Mouse (Mus musculus) bone marrow, adult 2 months (tissue): Measurements from ENCODE around the gene Ube3c.

ENCODE experiments used
- CTCF ChIP-seq: fragments of 200-500 bp; IDR thresholded peaks from 2 replicates; pipeline ENCODE4 v1.5.1; 2011; ENCODE audit warnings: low read length, control low read depth; ENCODE audit not compliant: control insufficient read depth, insufficient read depth
- POLR2A ChIP-seq: fragments of 200-500 bp; IDR thresholded peaks from 2 replicates; pipeline ENCODE4 v1.6.1; 2011; ENCODE audit warnings: low read depth, mild to moderate bottlenecking, control low read depth, low read length, borderline replicate concordance; ENCODE audit not compliant: control insufficient read depth

DNA sequence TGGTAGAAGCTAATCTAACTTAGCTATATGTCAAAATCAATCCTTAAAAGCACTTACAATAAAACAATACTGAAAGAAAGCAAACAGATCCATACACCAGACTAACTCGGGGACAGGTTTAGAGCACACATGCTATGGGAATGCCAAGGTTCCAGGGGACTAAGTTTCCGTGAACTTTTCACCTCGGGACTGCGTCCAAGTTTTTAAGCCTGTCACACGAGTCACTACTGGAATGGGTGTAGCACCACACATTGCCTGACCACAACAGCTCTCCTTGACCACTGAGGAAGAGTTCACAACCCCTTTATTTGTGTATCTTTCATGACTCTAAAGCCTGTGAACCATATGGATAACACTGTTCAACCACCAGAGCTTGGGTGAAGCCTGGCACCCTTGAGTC, 8.9 kb upstream of the Ube3c start:
- no peak for TF ChIP-seq CTCF
- TF ChIP-seq POLR2A, result no peak
